Mouse (Mus musculus): ENCODE results near the gene Pigf. TPM values are rescaled to one million over a fixed set of nuclear protein-coding genes. Genes with fewer than 3 reads are reported as not detected.
"Not testable (repeated sequence)": the region's sequence is repeated elsewhere in the genome, so short reads cannot be mapped to it uniquely, and the experiment has no call there.

Gene Pigf
- total RNA-seq (2021): 10 to 100 TPM; 11.4 to 13.0 TPM
- long read RNA-seq, experiment 1, transcript Pigf-201 (6 exons, 988 nt): major isoform, 8 of 24 reads
- long read RNA-seq, experiment 1, partial matches to known transcripts: 3 of 24 reads
- long read RNA-seq, experiment 1, other reads (novel, unspliced or antisense): 13 of 24 reads
- long read RNA-seq, experiment 2, transcript Pigf-201 (6 exons, 988 nt): major isoform, 7 of 13 reads
- long read RNA-seq, experiment 2, partial matches to known transcripts: 0 of 13 reads
- long read RNA-seq, experiment 2, other reads (novel, unspliced or antisense): 6 of 13 reads

DNA sequence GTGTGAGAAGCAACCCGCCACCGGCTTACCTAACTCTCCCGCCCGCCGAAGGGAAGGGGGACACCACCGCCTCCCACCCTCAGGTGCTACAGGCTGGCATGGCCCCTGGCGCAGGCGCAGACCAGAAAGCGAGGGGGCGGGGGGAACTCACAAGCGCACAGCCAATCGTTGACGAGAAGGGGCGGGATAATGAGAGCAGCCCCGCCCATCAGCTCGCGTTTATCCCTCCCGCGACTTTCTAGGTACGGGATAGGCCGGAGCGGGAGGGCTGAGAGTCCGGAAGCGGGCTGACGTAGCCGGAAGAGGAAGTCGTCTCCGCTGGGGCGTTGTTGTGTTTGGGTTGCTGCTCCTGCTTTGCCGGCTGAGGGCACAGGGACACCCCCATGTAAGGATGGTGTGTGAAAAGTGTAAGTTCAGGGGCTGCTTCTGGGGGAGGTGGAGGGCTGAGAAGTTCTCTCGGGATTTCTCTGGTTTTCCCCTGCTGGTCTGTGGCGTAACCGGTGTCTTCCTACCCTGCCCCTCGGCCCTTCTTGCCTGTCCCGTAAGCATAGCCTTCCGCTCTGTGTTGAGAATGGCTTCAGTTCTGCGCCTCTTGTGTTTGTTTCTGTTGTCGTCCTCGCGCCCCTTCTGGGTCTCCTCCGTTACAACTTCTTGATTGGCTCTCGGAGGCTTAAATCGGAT is at the start of gene Pigf, which contains the start of gene Cript:
Gene Pigf, minus strand, starts transcription at position 138 of the 681 bp plus-strand sequence.
Gene Cript, plus strand, starts transcription at position 282 of the 681 bp plus-strand sequence.
- peak; percentile 88 to 96 for DNase-seq (ENCODE audit: low spot score in 2 of 2)

DNA sequence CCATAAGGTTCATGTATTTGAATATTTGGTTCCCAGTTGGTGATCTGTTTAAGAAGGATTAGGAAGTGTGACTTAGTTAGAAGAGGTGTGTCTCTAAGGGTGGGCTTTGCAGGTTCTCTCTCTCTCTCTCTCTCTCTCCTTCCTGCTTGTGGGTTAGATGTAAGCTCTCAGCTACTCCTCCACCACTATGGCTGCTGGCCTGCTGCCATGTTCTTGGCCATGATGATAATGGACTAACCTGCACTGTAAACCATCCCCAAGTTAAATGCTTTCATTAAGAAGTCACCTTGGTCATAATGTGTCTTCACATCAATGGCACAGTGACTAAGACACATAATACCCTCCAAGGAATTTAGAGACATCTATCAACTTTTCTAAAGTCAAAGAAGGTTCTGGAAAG is 48.3 kb upstream of the Pigf start:
- DNase-seq (ENCODE audit: low spot score in 2 of 2): no peak

DNA sequence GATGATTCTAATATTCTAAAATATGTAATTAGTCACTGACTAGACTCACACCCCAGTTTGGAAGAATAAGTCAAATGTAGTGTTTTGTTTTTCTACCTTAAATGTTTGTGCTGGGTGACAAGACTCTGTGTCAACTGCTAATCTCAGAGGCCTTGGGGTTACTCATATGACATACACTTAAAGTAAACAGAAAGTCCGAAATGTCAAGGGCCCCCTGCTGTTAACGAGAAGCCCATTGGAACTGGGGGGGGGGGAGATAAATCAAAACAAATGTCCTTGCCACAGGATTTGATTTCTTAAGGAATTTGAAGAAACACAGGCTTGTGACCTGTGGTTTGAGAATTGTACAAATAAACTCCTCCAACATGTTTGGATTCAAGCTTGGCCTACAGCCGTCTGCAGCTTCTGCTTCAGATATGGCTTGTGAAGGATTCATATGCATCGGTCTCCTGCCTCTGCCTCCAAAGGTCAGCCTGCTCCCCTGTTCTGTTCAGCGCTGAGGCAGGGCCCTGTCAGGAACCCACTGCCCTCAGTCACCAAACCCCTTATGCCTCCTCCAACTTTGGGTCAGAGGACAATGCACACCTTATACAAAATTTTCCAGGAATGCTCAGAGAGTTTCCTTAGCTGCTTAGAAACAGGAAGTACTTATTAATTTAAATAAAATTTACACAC is 47.7 kb upstream of the Pigf start:
- DNase-seq (ENCODE audit: low spot score in 2 of 2): no peak

DNA sequence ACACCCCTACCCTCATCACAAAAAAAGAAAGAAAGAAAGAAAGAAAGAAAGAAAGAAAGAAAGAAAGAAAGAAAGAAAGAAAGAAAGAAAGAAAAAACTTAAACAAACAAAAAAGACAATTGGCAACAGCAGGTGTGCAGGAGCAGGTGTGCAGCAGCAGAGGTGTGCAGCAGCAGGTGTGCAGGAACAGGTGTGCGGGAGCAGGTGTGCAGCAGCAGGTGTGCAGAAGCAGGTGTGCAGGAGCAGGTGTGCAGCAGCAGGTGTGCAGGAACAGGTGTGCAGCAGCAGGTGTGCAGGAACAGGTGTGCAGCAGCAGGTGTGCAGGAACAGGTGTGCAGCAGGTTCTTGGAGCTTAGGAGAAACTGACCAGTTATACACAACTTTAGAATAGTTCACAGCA is 47.0 kb upstream of the Pigf start:
- not testable (repeated sequence) for DNase-seq (ENCODE audit: low spot score in 2 of 2)

DNA sequence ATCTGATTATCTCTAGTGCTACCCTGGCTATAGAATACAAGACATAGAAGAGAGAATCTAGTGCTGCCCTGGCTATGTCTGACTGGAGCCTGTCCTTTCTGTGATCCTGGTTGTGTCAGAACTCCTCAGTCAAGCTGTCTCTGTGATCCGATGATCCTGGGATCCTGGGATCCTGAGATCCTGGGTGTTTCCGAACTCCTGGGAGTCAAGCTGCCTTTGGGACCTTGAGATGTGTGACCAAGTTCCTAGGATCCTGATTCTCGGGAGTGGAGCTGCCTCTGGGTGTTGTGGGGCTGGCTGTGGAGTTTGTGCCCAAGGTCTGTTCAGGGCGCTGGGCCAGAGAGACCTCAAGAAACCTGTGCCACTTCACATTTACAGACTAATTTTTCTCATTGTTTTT is 43.8 kb upstream of the Pigf start:
- no peak for DNase-seq (ENCODE audit: low spot score in 2 of 2)

DNA sequence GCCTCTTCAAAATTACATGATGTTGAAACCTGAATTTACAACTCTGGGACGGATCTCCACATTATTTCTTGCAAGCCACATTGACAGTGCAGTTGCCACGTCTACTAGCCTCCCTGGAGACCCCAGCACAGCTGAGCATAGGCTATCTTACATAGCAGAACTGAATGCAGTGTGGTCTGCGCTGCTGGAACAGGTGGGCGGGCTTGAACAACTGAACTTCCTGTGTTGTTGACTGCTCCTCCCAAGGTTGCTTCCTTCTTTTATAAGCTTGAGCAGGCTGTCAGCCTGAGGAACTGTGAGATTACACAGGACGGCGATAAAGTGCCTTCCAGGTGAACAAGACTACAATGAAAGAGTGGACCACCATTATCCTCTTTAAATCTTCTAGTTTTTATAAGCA is 38.8 kb upstream of the Pigf start:
- DNase-seq (ENCODE audit: low spot score in 2 of 2): no peak

DNA sequence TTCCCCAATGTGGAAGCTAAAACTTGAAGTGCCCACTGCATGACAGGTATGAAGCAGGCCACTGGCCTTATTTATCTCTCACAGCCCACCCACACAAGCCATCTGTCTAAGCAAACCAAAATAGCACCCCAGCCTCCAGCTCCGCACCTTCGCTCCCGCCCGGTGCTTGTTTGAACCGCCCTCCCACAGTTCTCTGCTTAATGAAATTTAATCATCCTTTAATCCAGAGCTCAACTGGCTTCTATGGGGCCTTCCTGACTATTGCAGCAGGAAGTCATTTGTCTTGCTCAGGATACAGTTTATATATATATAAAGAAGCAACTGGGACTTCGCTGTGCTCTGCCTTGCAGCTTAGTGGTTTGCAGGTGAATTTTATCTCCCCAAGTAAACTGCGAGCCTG is 38.3 kb upstream of the Pigf start:
- DNase-seq (ENCODE audit: low spot score in 2 of 2): no peak

DNA sequence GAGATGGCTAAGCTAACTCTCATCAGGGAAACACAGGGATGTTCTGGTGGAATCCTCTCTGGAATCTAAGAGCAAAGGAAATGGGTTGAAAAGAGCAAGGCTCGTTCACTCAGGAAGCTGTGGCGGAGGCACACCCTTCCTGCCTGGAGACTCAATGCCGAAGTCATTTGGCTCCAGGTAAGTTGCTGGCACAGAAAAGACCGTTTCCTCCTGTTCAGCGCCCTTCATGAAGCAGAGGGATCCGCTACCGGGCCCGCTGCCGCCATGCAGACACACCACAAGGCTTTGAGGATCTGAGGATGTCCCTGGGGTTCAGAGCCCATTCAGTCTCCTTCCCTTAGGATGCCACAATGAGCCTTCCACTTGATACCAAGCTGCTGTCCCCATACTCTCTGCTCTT is 37.4 kb upstream of the Pigf start:
- DNase-seq (ENCODE audit: low spot score in 2 of 2): no peak

DNA sequence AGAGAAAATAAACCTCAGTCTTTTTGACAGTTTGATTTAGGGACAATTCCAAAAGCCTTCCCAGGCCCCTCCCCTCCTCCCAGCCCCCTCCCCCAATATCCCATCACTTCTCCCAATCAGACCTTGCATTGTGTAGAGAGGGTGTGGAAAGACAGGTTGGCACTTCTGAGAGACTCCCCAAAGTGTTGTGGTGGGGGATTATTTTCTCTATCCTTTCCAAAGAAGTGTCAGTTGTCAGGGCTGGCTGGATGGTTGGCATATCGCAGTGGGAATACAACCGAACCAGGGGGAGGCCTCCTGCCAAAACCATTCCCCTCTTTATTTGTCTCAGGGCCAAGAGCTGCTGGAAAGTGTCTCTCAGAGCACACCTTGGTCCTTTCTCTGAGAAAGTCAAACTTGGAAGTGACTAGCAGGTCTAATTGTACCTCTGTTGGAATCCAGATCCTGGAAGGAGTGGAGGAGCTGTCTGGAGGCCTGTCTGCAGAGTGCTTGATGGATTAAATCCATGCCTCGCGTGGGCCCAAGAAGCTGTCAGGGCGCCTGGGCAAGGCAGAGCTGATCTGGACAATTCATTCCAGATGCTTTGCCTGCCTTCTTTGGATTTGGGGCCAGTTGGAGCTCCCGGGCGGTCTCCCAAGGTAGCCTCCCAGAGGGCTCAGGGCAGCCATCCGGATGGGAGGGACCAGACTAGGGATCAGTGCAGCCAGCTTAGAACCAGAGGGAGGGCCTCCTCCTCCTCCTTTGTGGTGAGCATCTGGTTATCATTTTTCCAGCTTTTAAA is 32.5 kb upstream of the Pigf start:
- no peak for DNase-seq (ENCODE audit: low spot score in 2 of 2)

DNA sequence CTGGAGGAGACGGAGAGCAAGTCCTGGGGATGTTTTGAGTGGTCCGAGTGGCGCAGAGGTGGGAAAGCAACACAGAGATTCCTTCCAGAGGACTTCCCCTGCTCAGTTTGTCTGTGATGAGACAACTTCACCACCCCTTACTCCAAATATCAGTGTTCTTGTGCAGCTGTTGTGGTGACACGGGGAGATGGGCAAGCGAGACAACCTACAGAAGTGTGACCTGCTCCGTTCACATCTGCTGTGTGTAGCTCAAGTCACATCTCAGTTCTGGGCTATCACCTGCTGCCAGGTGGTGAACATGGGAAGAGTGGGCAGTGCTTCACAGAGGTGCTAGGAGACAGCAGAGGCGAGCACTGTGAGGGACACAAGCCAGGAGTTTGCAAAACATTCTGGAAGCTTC is 31.6 kb upstream of the Pigf start:
- no peak for DNase-seq (ENCODE audit: low spot score in 2 of 2)

DNA sequence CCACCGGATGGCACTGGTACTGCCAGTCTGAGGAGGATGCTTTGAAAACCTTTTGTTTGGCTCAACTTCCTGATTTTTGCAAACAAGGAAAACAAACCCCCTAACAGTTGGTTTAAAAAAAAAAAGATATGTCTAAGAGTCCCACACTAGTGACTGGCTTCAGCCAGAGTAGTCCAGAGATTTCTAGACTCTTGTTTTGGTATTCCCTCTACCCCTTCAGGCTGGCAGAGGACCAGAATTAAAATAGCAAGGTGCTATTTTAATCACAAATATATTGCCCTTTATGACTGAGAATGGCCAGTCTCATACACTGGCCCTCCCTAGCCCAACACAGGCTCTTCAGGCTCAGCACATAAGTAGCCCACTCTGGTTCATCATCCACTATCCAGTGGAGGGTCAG is 30.5 kb upstream of the Pigf start:
- DNase-seq (ENCODE audit: low spot score in 2 of 2): no peak

DNA sequence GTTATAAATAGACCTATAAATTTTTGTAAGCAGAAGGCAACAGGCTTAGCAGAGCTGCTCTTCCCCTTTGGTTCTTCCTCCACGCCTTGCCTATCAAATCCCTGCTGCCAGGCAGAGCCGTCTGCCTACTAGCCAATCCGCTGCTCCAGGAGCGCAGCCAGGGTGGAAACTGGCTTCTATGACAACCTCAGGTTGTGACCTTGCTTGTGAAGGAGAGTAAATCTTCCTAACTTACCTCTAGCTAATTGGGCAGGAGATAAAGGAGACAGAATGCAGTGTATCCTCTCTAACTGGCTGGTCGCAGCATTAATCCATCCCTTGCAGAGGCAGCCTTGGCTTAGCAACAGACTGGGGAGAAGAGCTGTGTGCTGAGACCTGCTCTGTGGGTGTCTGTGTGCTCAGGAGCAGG is 29.8 kb upstream of the Pigf start:
- DNase-seq (ENCODE audit: low spot score in 2 of 2): peak in 1 of 2 experiments; percentile 51

DNA sequence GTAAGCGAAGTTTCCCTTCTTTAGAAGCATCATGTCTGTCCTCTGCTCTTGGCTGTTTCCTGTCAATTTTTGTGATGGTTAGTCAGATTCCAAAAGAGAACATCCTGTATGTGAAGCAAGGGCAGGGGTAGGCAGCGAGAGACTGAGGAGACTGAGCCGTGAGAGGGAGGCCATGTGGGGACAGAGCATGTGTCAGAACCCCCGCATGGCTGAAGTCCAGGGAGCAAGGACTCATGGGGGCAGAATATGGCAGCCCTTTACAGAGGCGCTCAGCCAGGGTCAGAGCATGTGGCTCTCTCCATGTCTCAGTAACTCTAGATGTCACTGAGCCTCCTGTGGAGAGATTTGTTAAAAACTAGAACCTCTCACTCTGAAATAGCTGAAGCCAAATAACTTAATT is 28.7 kb upstream of the Pigf start:
- DNase-seq (ENCODE audit: low spot score in 2 of 2): no peak

DNA sequence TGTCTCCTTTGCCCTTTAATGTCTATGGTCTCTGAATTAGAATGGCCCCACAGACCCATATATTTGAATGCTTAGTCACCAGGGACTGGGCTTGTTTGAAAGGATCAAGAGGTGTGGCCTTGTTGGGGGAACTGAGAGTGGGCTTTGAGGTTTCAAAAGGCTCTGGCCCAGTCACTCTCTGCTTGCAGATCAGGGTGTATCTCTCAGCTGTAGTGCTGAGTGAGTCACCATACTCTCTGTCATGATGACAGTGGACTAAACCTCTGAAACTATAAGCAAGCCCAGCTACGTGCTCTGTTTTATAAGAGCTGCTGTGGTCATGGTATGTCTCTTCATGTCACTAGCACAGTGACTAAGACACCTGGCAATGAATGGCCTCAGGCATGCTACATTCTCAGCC is 27.2 kb upstream of the Pigf start:
- DNase-seq (ENCODE audit: low spot score in 2 of 2): no peak

DNA sequence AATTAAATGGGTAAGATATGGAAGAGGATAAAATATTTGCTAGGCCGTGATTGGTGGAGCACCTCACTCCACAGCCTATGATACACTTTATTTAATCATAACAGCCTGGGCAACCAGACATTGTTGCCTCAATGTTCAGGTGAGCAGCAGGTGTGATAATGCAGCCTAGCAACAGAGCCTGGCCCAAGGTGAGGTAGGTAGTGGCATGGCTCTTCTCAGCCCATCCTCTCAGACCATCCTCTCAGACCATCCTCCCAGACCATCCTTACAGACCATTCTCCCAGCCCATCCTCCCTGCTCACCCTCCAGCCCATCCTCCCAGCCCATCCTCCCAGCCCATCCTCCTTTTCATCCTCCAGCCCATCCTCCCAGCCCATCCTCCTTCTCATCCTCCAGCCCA is 26.4 kb upstream of the Pigf start:
- DNase-seq (ENCODE audit: low spot score in 2 of 2): no peak

DNA sequence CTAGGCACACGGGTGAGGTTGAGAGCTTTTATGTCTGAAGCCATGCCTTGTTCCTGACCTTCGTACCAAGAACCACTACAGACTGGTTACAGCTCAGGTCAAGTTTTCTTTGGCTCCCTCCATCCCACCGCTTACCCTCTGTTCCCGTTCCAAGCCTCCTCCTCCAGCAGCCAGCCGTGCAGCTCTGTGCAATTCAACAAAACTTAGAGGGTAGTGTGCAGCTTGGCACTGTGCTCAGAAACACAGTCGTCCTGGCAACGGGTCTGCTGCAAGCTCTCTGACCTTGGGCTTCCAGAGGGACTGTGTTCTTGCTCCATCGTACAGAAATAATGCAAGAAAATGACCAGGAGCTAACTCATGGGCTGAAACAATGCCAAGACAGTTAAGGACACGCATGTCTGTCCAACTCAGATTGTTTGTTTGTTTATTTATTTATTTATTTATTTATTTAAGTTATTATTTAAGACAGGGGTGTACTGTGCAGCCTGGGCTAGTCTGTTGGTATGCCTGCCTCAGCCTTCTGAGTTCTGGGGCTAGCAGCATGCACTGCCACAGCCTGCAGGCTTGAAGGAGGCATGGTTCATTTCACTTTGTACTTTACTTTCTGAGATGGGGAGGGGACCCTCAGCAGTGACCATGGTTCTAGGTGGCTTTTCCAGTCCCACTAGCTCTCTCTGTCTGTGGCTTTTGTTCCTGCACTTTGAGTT is 25.4 kb upstream of the Pigf start:
- DNase-seq (ENCODE audit: low spot score in 2 of 2): peak in 1 of 2 experiments; percentile 58

DNA sequence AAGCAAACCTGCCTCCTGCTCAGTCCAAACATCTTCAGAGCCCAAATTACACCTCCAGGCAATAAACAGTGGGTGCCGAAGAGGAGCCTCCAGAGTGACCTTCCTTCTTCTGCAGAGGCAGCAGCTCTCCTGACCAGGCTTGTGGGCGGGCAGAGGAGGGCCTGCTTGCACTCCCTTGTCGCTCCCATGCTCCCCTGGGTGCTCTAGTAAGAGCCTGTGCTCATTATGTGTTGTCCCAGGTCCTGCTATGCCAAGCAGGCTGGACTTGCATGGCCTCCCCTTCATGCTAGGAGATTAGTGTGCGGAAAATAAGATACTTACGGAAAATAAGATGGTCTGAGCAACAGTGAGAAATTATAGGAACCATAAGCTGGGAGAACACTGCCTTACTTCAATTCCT is 24.5 kb upstream of the Pigf start:
- no peak for DNase-seq (ENCODE audit: low spot score in 2 of 2)

DNA sequence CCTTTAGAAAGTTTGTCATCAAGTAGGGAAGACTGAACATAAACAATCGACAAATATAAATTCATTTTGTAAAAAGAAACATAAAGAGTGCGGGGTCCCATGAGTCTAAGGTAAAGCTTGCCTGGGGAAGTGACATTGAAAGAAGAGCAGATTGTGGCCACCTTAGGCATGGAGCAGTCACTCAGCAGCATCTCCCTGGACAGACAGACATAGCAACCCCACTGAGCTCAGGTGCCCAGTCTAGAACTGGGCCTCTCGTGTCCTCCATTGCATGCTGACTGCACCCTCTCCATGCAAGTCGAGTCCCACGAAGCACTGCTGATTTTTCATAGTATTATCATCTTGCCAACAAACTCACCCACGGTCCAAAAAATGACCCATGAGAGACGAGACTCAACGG is 19.6 kb upstream of the Pigf start:
- no peak for DNase-seq (ENCODE audit: low spot score in 2 of 2)

DNA sequence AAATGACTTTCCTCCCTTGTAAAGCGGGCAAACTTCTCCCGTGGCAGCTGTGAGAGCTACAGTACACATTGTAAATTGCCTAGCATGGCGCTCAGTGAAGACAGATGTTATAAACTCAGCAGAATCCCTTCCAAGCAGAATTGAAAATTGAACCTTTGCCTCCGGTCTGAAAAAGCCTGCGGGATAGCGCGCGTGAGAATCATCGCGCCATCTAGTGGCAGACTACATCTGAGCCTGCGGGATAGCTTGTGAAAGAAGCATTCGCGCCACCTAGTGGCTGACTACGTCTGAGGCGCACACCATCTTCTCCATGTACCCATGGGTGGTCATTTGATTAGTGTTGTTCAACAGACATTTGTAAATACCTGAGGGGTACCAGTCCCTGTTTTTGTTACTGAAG is 19.2 kb upstream of the Pigf start:
- DNase-seq (ENCODE audit: low spot score in 2 of 2): peak; percentile 68 to 78

DNA sequence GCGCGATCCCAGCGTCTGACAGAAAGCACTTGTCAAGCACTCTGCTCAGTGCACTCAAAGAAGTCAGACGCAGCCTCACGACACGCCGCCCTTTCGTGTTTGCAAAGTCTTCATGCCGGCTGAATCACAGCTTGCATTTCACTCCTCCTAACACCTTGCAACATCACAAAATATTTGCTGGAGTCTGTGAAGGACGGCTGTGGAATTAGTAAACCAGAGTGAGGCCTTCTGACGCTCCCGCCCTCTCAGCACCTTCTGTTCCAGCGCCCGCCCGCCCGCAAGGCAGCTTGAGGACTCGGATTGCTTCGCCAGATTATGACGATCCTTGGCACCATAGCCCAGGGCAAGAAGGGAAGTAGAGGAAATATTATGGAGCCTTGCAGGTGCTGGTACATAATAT is 16.5 kb upstream of the Pigf start:
- DNase-seq (ENCODE audit: low spot score in 2 of 2): no peak

DNA sequence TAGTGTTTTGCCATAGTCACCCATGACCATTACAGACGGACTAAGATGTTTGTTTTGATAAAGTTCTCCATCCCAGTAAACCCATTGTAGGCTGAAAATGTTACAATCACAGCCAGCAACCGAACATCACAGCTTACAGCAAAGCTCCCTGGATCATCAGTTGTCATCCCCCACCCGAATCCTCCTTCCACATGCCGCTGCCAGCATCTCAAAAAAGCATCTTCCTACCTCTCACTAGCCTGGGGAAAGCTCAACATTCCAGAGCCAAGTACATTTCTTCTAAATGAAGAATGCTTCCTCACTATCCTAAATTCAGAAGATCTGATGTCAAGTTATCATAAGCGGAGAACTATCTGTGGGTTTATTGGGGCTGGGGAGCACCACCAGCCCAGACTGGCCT is 13.3 kb upstream of the Pigf start:
- no peak for DNase-seq (ENCODE audit: low spot score in 2 of 2)

Data from adrenal gland, postnatal 4 days (tissue).